Mouse (Mus musculus) brain, embryonic 14.5 days (tissue): ENCODE measurements around the gene Chrna3. TPM values are rescaled to one million over a fixed set of nuclear protein-coding genes. Genes with fewer than 3 reads are reported as not detected.

Experiments
- DNase-seq: peaks from one replicate; pipeline ENCODE4 v3.0.0-alpha.2; 2011; ENCODE audit warnings: low read depth
- CTCF ChIP-seq: fragments of 200-500 bp; IDR thresholded peaks from 2 replicates; pipeline ENCODE4 v1.5.1; 2012; ENCODE audit warnings: inconsistent platforms, mild to moderate bottlenecking, moderate library complexity, borderline replicate concordance; ENCODE audit not compliant: insufficient read depth, insufficient read length; ENCODE audit errors: extremely low read depth
- POLR2A ChIP-seq: fragments of 200-500 bp; IDR thresholded peaks from 2 replicates; pipeline ENCODE4 v1.6.1; 2012; ENCODE audit warnings: mild to moderate bottlenecking, inconsistent platforms, borderline replicate concordance; ENCODE audit not compliant: poor library complexity, insufficient read depth, insufficient read length, severe bottlenecking; ENCODE audit errors: extremely low read depth
- polyA plus RNA-seq: library from polyadenylated mRNA; depleted of rRNA; stranded (reverse); fragments of >200 nt; gene quantifications from 2 replicates; pipeline ENCODE4 v1.2.3, GENCODE M21; 2012

Chrna3 gene
- polyA plus RNA-seq, 1 experiment: 14.9 TPM

GRCm38 (mm10) chr9:55039983-55040382 is 13.6 kb upstream of the Chrna3 start:
- TF ChIP-seq POLR2A (no peak), CTCF (no peak)
- peak; percentile 75 for DNase-seq

- TF ChIP-seq CTCF: no peak
- TF ChIP-seq POLR2A: no peak
- DNase-seq: no peak
These were observed 12.6 kb upstream of the Chrna3 start for GRCm38 (mm10) chr9:55038948-55039347.

GRCm38 (mm10) chr9:55031435-55032167 is 5.2 kb upstream of the Chrna3 start:
- TF ChIP-seq POLR2A (no peak), CTCF (no peak)
- DNase-seq: peak; percentile 64

- TF ChIP-seq POLR2A: 0 out of 2 replicates have a peak, but pooled peaks have one; percentile 2
- TF ChIP-seq CTCF: no peak
- DNase-seq: peak; percentile 34
These were observed 658 bp downstream of the Chrna3 start for GRCm38 (mm10) chr9:55025534-55026274.

- TF ChIP-seq POLR2A (no peak), CTCF (peak; percentile 83)
These were observed 2.3 kb downstream of the Chrna3 start for GRCm38 (mm10) chr9:55023902-55024583.

GRCm38 (mm10) chr9:55023326-55023725 is 3.0 kb downstream of the Chrna3 start:
- TF ChIP-seq CTCF (no peak), POLR2A (no peak)
- DNase-seq: no peak

More at GRCm38 (mm10) chr9:55023902-55024583, 2.3 kb downstream of the Chrna3 start:
- DNase-seq: peak; percentile 80

- no peak for DNase-seq
- TF ChIP-seq CTCF: no peak
These were observed 9.4 kb downstream of the Chrna3 start for GRCm38 (mm10) chr9:55016926-55017325.

- no peak for DNase-seq
- no peak for TF ChIP-seq POLR2A
- no peak for TF ChIP-seq CTCF
These were observed 15.6 kb downstream of the Chrna3 start for GRCm38 (mm10) chr9:55010588-55011350.

GRCm38 (mm10) chr9:55009692-55010091 is 16.7 kb downstream of the Chrna3 start:
- no peak for DNase-seq
- TF ChIP-seq CTCF (no peak), POLR2A (no peak)

GRCm38 (mm10) chr9:55003609-55004008 is 22.8 kb downstream of the Chrna3 start:
- peak; percentile 27 for DNase-seq
- no peak for TF ChIP-seq CTCF
- no peak for TF ChIP-seq POLR2A

GRCm38 (mm10) chr9:54995645-54996044 is 30.7 kb downstream of the Chrna3 start:
- DNase-seq: no peak
- TF ChIP-seq CTCF (no peak), POLR2A (no peak)
